Mouse (Mus musculus) hindbrain, embryonic 13.5 days (tissue): ENCODE measurements around the gene Zfp574. TPM values are rescaled to one million over a fixed set of nuclear protein-coding genes. Genes with fewer than 3 reads are reported as not detected.
A peak's percentile ranks its signal among the peaks of the same experiment; 100 is the strongest.

Experiments used
- ATAC-seq: fragments of 200-750 bp; cut with Nextera tagmentation; 2 replicates; pipeline ENCODE4 v1.8.0; 2017; ENCODE audit warnings: moderate TSS enrichment; ENCODE audit not compliant: low FRiP score
- H3K27ac ChIP-seq: fragments of 300-500 bp; sonication (generic); 2 replicates; pipeline ENCODE4 v1.5.1; 2015; ENCODE audit warnings: inconsistent platforms, mild to moderate bottlenecking, moderate library complexity
- H3K27me3 ChIP-seq: fragments of 300-500 bp; sonication (generic); 2 replicates; pipeline ENCODE4 v1.6.1; 2015; ENCODE audit warnings: mild to moderate bottlenecking, inconsistent platforms
- H3K36me3 ChIP-seq: fragments of 300-500 bp; sonication (generic); 2 replicates; pipeline ENCODE4 v1.6.1; 2015; ENCODE audit warnings: mild to moderate bottlenecking, inconsistent platforms
- H3K4me1 ChIP-seq: fragments of 300-500 bp; sonication (generic); replicated peaks from 2 replicates; pipeline ENCODE4 v1.6.1; 2015; ENCODE audit warnings: inconsistent platforms
- H3K4me2 ChIP-seq: fragments of 300-500 bp; sonication (generic); 2 replicates; pipeline ENCODE4 v1.6.1; 2015; ENCODE audit warnings: inconsistent platforms, mild to moderate bottlenecking, moderate library complexity
- H3K4me3 ChIP-seq: fragments of 300-500 bp; sonication (generic); 2 replicates; pipeline ENCODE4 v1.5.1; 2015; ENCODE audit warnings: mild to moderate bottlenecking, inconsistent platforms
- H3K9ac ChIP-seq: fragments of 300-500 bp; sonication (generic); 2 replicates; pipeline ENCODE4 v1.6.1; 2015; ENCODE audit warnings: mild to moderate bottlenecking, inconsistent platforms
- H3K9me3 ChIP-seq: fragments of 300-500 bp; sonication (generic); 2 replicates; pipeline ENCODE4 v1.6.1; 2016; ENCODE audit warnings: inconsistent platforms
- WGBS: fragments of 180-500 bp; shearing (Covaris S2); methylation state at CpG from one replicate; pipeline ENCODE4 v1.1.7; 2015; 5-methylcytosine and 5-hydroxymethylcytosine counted together
- polyA plus RNA-seq: library from polyadenylated mRNA; unstranded; fragments of >200 nt; fragmentation: Nextera tagmentation; extraction: Ambion mirVana; gene quantifications from 2 replicates; pipeline ENCODE4 v1.2.1, GENCODE M21; 2015

The Zfp574 gene
- polyA plus RNA-seq, 1 experiment from 2014 or later, result 34.0 TPM

- peak overlapping the region; percentile 95 for H3K27ac ChIP-seq
- H3K9ac ChIP-seq, result peak overlapping the region; percentile 96
- ATAC-seq, result peak; percentile 98
- peak overlapping the region; percentile 83 for H3K4me3 ChIP-seq
- WGBS, result under 1% methylated on average over 56 of the region's 56 CpGs
- no peaks in the 10 kb centered on the region for H3K9me3 ChIP-seq
- peaks cover 25% of the 10 kb centered on the region for H3K36me3 ChIP-seq
- peaks cover 44% of the 10 kb centered on the region for H3K4me1 ChIP-seq
- no peaks in the 10 kb centered on the region for H3K27me3 ChIP-seq
- peak overlapping the region; percentile 75 for H3K4me2 ChIP-seq
Observed at GRCm38 (mm10) chr7:25076663-25077413, 4.5 kb downstream of the Zfp574 start.

- Histone ChIP-seq H3K4me3 (peak overlapping the region; percentile 83), H3K9ac (peak overlapping the region; percentile 96), H3K4me2 (peak overlapping the region; percentile 75), H3K4me1 (peaks cover 42% of the 10 kb centered on the region), H3K27me3 (no peaks in the 10 kb centered on the region), H3K9me3 (no peaks in the 10 kb centered on the region), H3K36me3 (peaks cover 30% of the 10 kb centered on the region), H3K27ac (peak overlapping the region; percentile 95)
- ATAC-seq, result peak; percentile 55
- WGBS, result under 1% methylated on average over 33 of the region's 33 CpGs
Observed at GRCm38 (mm10) chr7:25077414-25077755, 5.0 kb downstream of the Zfp574 start.

GRCm38 (mm10) chr7:25079496-25080026, 7.2 kb downstream of the Zfp574 start:
- 82% methylated on average over 12 of the region's 12 CpGs for WGBS
- peaks cover 52% of the 10 kb centered on the region for H3K36me3 ChIP-seq

GRCm38 (mm10) chr7:25080431-25080830, 8.1 kb downstream of the Zfp574 start:
- Histone ChIP-seq H3K4me1 (peaks cover 31% of the 10 kb centered on the region), H3K27me3 (no peaks in the 10 kb centered on the region), H3K9me3 (no peaks in the 10 kb centered on the region), H3K4me3 (no peak overlapping the region), H3K27ac (no peak overlapping the region), H3K9ac (no peak overlapping the region), H3K36me3 (peaks cover 59% of the 10 kb centered on the region), H3K4me2 (no peak overlapping the region)
- ATAC-seq, result no peak
- 94% methylated on average over 13 of the region's 13 CpGs for WGBS

More at GRCm38 (mm10) chr7:25079496-25080026, 7.2 kb downstream of the Zfp574 start:
- Histone ChIP-seq H3K4me2 (no peak overlapping the region), H3K9ac (no peak overlapping the region), H3K4me1 (peaks cover 31% of the 10 kb centered on the region), H3K27me3 (no peaks in the 10 kb centered on the region), H3K4me3 (peak overlapping the region; percentile 11; the same call in 1 of the 2 replicates), H3K9me3 (no peaks in the 10 kb centered on the region), H3K27ac (no peak overlapping the region)
- ATAC-seq, result no peak

- Histone ChIP-seq H3K4me2 (no peak overlapping the region), H3K9ac (0 out of 2 replicates have a peak overlapping the region, but pooled peaks have one; percentile 15), H3K36me3 (peaks cover 66% of the 10 kb centered on the region), H3K27ac (no peak overlapping the region), H3K9me3 (no peaks in the 10 kb centered on the region), H3K4me3 (no peak overlapping the region), H3K27me3 (no peaks in the 10 kb centered on the region), H3K4me1 (peaks cover 23% of the 10 kb centered on the region)
- no peak; the same call in 1 of the 2 replicates for ATAC-seq
- WGBS, result 76% methylated on average over 4 of the region's 4 CpGs
Observed at GRCm38 (mm10) chr7:25082510-25082909, 10.1 kb downstream of the Zfp574 start.

GRCm38 (mm10) chr7:25084621-25085020, 12.3 kb downstream of the Zfp574 start:
- Histone ChIP-seq H3K4me1 (peaks cover 14% of the 10 kb centered on the region), H3K27ac (0 out of 2 replicates have a peak overlapping the region, but pooled peaks have one; percentile 23), H3K9ac (no peak overlapping the region), H3K4me2 (no peak overlapping the region), H3K4me3 (no peak overlapping the region), H3K27me3 (no peaks in the 10 kb centered on the region), H3K36me3 (peaks cover 63% of the 10 kb centered on the region), H3K9me3 (no peaks in the 10 kb centered on the region)
- no peak for ATAC-seq
- WGBS, result 92% methylated on average over 5 of the region's 5 CpGs

- H3K9ac ChIP-seq, result no peak overlapping the region
- H3K4me3 ChIP-seq, result no peak overlapping the region
- no peaks in the 10 kb centered on the region for H3K27me3 ChIP-seq
- H3K9me3 ChIP-seq, result no peaks in the 10 kb centered on the region
- WGBS, result 54% methylated on average over 3 of the region's 3 CpGs
- no peak overlapping the region for H3K27ac ChIP-seq
- ATAC-seq, result no peak
- H3K4me2 ChIP-seq, result no peak overlapping the region
- H3K36me3 ChIP-seq, result peaks cover 48% of the 10 kb centered on the region
- H3K4me1 ChIP-seq, result peaks cover 12% of the 10 kb centered on the region; the same call in 1 of the 2 replicates
Observed at GRCm38 (mm10) chr7:25086656-25087055, 14.3 kb downstream of the Zfp574 start.

- Histone ChIP-seq H3K4me3 (no peak overlapping the region), H3K9me3 (no peaks in the 10 kb centered on the region), H3K36me3 (peaks cover 46% of the 10 kb centered on the region), H3K4me1 (peaks cover 12% of the 10 kb centered on the region; the same call in 1 of the 2 replicates), H3K4me2 (no peak overlapping the region), H3K27ac (peak overlapping the region; percentile 40), H3K27me3 (no peaks in the 10 kb centered on the region), H3K9ac (peak overlapping the region; percentile 49; the same call in 1 of the 2 replicates)
- ATAC-seq, result no peak
- WGBS, result 56% methylated on average over 10 of the region's 10 CpGs
Observed at GRCm38 (mm10) chr7:25087256-25087912, 15.0 kb downstream of the Zfp574 start.

GRCm38 (mm10) chr7:25087972-25088371, 15.6 kb downstream of the Zfp574 start:
- Histone ChIP-seq H3K27ac (no peak overlapping the region), H3K4me1 (peaks cover 17% of the 10 kb centered on the region), H3K4me2 (no peak overlapping the region), H3K27me3 (no peaks in the 10 kb centered on the region), H3K4me3 (no peak overlapping the region), H3K9ac (peak overlapping the region; percentile 49; the same call in 1 of the 2 replicates), H3K9me3 (no peaks in the 10 kb centered on the region), H3K36me3 (peaks cover 46% of the 10 kb centered on the region)
- WGBS, result 35% methylated on average over 5 of the region's 5 CpGs
- no peak for ATAC-seq

GRCm38 (mm10) chr7:25088531-25088930, 16.2 kb downstream of the Zfp574 start:
- ATAC-seq, result no peak
- Histone ChIP-seq H3K4me1 (peaks cover 22% of the 10 kb centered on the region), H3K27me3 (no peaks in the 10 kb centered on the region), H3K27ac (no peak overlapping the region), H3K4me2 (no peak overlapping the region), H3K36me3 (peaks cover 46% of the 10 kb centered on the region), H3K9me3 (no peaks in the 10 kb centered on the region), H3K9ac (no peak overlapping the region), H3K4me3 (no peak overlapping the region)
- WGBS, result 3% methylated on average over 10 of the region's 10 CpGs

- Histone ChIP-seq H3K4me1 (peaks cover 22% of the 10 kb centered on the region), H3K9ac (no peak overlapping the region), H3K27me3 (no peaks in the 10 kb centered on the region), H3K4me3 (no peak overlapping the region), H3K9me3 (no peaks in the 10 kb centered on the region), H3K27ac (no peak overlapping the region), H3K36me3 (peaks cover 43% of the 10 kb centered on the region), H3K4me2 (no peak overlapping the region)
- no peak for ATAC-seq
- 26% methylated on average over 11 of the region's 11 CpGs for WGBS
Observed at GRCm38 (mm10) chr7:25088968-25089367, 16.6 kb downstream of the Zfp574 start.

GRCm38 (mm10) chr7:25089875-25090274, 17.5 kb downstream of the Zfp574 start:
- Histone ChIP-seq H3K4me1 (peaks cover 22% of the 10 kb centered on the region), H3K27me3 (no peaks in the 10 kb centered on the region), H3K4me3 (no peak overlapping the region), H3K9ac (no peak overlapping the region; the same call in 1 of the 2 replicates), H3K27ac (no peak overlapping the region), H3K9me3 (no peaks in the 10 kb centered on the region), H3K36me3 (peaks cover 40% of the 10 kb centered on the region), H3K4me2 (no peak overlapping the region)
- ATAC-seq, result no peak
- WGBS, result 24% methylated on average over 10 of the region's 10 CpGs
